Mouse (Mus musculus) heart, embryonic 13.5 days (tissue): ENCODE measurements around the gene Dip2c. TPM values are rescaled to one million over a fixed set of nuclear protein-coding genes. Genes with fewer than 3 reads are reported as not detected.

Experiments used
- ATAC-seq: fragments of 200-750 bp; cut with Nextera tagmentation; 2 replicates; pipeline ENCODE4 v1.8.0; 2017; ENCODE audit warnings: moderate TSS enrichment; ENCODE audit not compliant: insufficient number of reproducible peaks, low FRiP score, low TSS enrichment; ENCODE audit errors: extremely low read depth
- H3K27ac ChIP-seq: fragments of 300-500 bp; sonication (generic); replicated peaks from 2 replicates; pipeline ENCODE4 v1.5.1; 2015; ENCODE audit warnings: moderate library complexity, mild to moderate bottlenecking, inconsistent platforms
- H3K27me3 ChIP-seq: fragments of 300-500 bp; sonication (generic); replicated peaks from 2 replicates; pipeline ENCODE4 v1.6.1; 2015; ENCODE audit warnings: mild to moderate bottlenecking, inconsistent platforms
- H3K36me3 ChIP-seq: fragments of 300-500 bp; sonication (generic); 2 replicates; pipeline ENCODE4 v1.6.1; 2015; ENCODE audit warnings: mild to moderate bottlenecking, inconsistent platforms
- H3K4me1 ChIP-seq: fragments of 300-500 bp; sonication (generic); 2 replicates; pipeline ENCODE4 v1.6.1; 2015; ENCODE audit warnings: inconsistent platforms
- H3K4me2 ChIP-seq: fragments of 300-500 bp; sonication (generic); 2 replicates; pipeline ENCODE4 v1.6.1; 2015; ENCODE audit warnings: inconsistent platforms, mild to moderate bottlenecking, moderate library complexity
- H3K4me3 ChIP-seq: fragments of 300-500 bp; sonication (generic); 2 replicates; pipeline ENCODE4 v1.5.1; 2015; ENCODE audit warnings: moderate library complexity, mild to moderate bottlenecking, inconsistent platforms
- H3K9ac ChIP-seq: fragments of 300-500 bp; sonication (generic); 2 replicates; pipeline ENCODE4 v1.6.1; 2015; ENCODE audit warnings: inconsistent platforms, mild to moderate bottlenecking, moderate library complexity
- H3K9me3 ChIP-seq: fragments of 300-500 bp; sonication (generic); 2 replicates; pipeline ENCODE4 v1.6.1; 2016; ENCODE audit warnings: inconsistent platforms
- WGBS: fragments of 180-500 bp; shearing (Covaris S2); methylation state at CpG from one replicate; pipeline ENCODE4 v1.1.7; 2015; ENCODE audit warnings: mixed read lengths; 5-methylcytosine and 5-hydroxymethylcytosine counted together
- polyA plus RNA-seq: library from polyadenylated mRNA; unstranded; fragments of >200 nt; fragmentation: Nextera tagmentation; extraction: Ambion mirVana; gene quantifications from 2 replicates; pipeline ENCODE4 v1.2.1, GENCODE M21; 2015

The Dip2c gene
- polyA plus RNA-seq, result 4.2 TPM in 2 replicates

DNA sequence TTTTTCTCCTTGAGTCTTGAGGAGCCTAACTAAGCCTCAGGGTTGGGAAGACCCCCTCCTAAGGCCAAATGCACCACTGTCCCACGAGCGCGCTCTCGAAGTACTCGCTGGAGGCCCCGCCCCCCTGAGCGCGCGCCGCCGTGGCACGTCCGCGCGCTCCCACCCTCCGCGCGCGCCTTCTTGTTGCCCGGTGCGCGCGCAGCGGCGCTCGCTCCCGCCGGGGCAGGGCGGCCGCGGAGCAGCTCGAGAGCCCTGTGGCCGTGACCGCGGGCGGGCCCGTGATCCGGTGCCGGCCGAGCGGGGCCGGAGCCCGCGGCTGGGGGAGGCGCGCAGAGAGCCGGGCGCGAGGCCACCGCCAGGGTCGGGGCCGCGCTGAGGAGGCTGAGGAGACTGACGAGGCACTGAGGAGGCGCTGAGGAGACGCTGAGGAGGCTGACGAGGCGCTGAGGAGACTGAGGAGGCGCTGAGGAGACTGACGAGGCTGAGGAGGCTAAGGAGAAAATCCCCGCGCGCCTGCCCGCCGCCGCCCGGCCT lies at the start of gene Dip2c:
Dip2c (plus strand) TSS at position 207 of the 534 bp plus-strand sequence.
- ATAC-seq, result peak; percentile 76
- Histone ChIP-seq H3K4me2 (peak within 1 kb of the TSS; percentile 89), H3K9me3 (no peaks in the 10 kb centered on the region), H3K4me1 (peaks cover 19% of the 10 kb centered on the region), H3K27ac (peak within 1 kb of the TSS; percentile 95), H3K36me3 (no peaks in the 10 kb centered on the region), H3K27me3 (no peaks in the 10 kb centered on the region; the same call in 1 of the 2 replicates), H3K4me3 (peak within 1 kb of the TSS; percentile 84), H3K9ac (peak within 1 kb of the TSS; percentile 98)
- WGBS, result under 1% methylated on average over 58 of the region's 67 CpGs

DNA sequence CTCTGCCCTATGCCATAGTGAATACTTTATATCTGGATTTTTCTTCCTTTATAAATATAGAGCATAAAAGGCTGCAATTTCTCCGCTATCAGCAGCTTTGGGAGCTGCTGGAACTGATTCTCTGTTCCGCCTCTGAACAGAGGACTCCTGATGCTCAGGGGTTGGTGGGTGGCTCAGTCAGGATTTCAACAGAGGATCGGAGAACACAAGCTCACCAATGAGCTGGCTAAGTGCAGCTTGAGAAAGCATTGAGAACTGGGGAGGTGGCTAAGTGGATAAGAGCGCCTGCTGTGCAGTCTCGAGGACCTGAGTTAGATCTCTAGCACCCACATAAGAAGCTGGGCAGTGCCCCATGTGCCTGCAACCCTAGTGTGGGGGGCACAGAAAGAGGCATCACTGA lies 49.2 kb upstream of the Dip2c start:
- Histone ChIP-seq H3K36me3 (no peaks in the 10 kb centered on the region), H3K27me3 (no peaks in the 10 kb centered on the region), H3K27ac (no peak overlapping the region), H3K9me3 (no peaks in the 10 kb centered on the region), H3K4me1 (no peaks in the 10 kb centered on the region), H3K9ac (no peak overlapping the region), H3K4me2 (no peak overlapping the region), H3K4me3 (no peak overlapping the region)
- no peak for ATAC-seq
- 66% methylated on average over 5 of the region's 5 CpGs for WGBS

DNA sequence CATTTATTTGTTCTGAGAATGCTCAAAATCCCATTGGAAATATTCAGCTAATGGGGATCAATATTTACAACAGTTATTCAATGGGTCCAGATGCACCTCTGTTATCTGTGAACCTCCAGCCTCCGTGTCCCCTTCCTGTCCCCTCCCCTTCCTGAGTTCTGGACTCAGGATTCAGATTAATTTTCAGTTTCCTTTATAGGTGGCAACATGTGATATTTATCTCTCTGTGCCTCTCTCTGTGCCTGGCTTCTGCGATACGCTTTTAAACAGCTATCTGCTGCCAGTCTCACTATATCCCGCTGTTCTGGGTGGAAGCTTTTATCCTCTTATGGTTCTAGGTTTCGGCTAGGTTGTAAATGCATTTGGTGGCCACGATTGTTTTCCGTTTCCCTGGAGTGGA lies 38.8 kb upstream of the Dip2c start:
- Histone ChIP-seq H3K4me3 (no peak overlapping the region), H3K9me3 (no peaks in the 10 kb centered on the region), H3K27me3 (no peaks in the 10 kb centered on the region), H3K9ac (no peak overlapping the region), H3K27ac (no peak overlapping the region), H3K4me1 (no peaks in the 10 kb centered on the region), H3K4me2 (no peak overlapping the region), H3K36me3 (no peaks in the 10 kb centered on the region)
- no peak for ATAC-seq
- WGBS, result 66% methylated on average over 7 of the region's 7 CpGs

DNA sequence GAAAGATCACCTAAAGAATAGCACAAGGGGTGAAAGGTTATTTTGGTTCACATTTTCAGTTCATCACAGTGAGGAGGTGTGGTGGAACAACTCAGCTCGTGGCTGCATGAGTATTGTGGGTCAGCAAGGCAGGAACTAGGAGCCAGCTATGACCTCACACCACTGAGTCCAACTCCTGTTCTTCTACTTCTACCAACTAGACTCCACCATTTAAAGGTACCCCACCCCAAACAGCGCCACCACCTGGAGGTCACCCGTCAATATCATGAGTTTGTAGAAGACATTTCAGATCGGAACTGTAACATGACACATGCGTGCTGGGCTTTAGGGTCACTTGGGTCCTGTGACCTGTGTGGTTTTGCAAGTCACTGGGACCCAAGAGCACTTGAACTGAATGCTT lies 37.2 kb upstream of the Dip2c start:
- 79% methylated on average over 5 of the region's 5 CpGs for WGBS
- Histone ChIP-seq H3K9ac (no peak overlapping the region), H3K4me3 (no peak overlapping the region), H3K27me3 (no peaks in the 10 kb centered on the region), H3K4me2 (no peak overlapping the region), H3K36me3 (no peaks in the 10 kb centered on the region), H3K4me1 (no peaks in the 10 kb centered on the region), H3K9me3 (no peaks in the 10 kb centered on the region), H3K27ac (no peak overlapping the region)
- no peak for ATAC-seq

DNA sequence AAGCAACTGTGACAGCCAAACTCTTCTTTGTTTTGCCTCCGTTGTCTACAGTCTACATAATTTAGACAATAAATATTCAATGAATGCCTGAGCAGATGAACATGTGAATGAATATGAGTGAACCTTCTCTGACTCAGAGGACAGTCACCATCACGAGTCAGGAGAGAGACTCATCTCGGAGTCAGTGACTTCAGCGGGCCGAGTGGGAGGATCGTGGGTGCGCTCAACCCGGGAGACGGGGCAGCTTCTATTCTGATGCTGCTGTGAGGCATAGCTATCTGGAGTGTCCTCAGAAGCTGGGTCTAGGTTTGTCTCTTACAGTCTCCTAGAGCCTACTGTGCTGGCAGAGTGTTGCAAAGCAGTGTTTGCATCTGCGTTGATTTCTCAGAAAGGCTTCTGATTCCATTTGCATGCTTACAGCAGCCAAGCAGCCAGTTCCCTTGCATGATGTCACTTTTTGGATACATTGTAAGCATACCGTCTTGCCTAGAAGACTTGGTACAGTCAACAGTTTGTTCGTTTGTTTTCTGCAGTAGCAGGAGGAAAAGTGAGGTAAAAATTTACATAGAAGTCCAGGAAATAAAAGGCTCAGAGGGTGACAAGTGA lies 36.6 kb upstream of the Dip2c start:
- no peaks in the 10 kb centered on the region for H3K9me3 ChIP-seq
- no peak for ATAC-seq
- no peak overlapping the region for H3K4me2 ChIP-seq
- no peak overlapping the region for H3K4me3 ChIP-seq
- no peak overlapping the region for H3K9ac ChIP-seq
- 87% methylated on average over 12 of the region's 12 CpGs for WGBS
- no peaks in the 10 kb centered on the region for H3K36me3 ChIP-seq
- no peak overlapping the region for H3K27ac ChIP-seq
- H3K4me1 ChIP-seq, result no peaks in the 10 kb centered on the region
- no peaks in the 10 kb centered on the region for H3K27me3 ChIP-seq

DNA sequence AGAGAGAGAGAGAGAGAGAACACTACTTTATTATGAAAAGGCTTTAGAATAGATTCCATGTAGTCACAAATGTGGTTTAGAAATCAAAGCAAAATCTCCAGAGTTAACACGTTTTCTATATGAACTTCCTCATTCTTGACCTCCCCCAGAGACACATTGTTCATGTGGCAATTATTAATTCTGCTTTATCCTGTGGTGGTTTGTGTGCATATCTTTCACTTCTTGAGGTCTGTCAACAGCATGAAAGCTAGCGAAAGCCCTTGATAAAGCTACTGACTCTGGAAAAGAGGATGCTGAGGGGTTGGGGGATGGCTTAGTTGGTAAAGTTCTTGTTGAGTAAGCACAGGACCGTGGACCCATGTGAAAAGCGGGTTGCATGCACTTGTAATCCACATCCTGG lies 14.6 kb upstream of the Dip2c start:
- Histone ChIP-seq H3K4me3 (no peak overlapping the region), H3K4me2 (no peak overlapping the region), H3K27me3 (no peaks in the 10 kb centered on the region), H3K9me3 (no peaks in the 10 kb centered on the region), H3K36me3 (no peaks in the 10 kb centered on the region), H3K27ac (no peak overlapping the region), H3K4me1 (no peaks in the 10 kb centered on the region), H3K9ac (no peak overlapping the region)
- 58% methylated on average over 4 of the region's 4 CpGs for WGBS
- ATAC-seq, result no peak

DNA sequence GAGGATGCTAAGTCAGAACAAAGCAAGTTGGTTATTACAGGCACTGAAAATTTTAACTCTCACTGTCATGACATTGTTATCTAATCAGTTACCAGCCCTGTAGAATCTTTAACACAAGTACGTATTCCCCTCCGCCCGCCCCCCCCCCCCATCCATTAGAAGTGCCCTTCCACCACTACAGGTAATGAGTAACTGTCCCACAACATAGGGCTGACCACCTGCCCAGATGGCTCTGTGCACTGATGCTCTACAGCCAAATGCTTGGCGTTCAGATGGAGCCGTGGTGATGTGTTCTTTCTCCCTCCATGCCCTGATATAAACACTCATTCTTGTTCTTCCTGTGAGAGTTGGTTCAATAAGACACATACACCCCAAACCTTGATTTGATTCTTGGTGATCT lies 10.8 kb upstream of the Dip2c start:
- H3K36me3 ChIP-seq, result no peaks in the 10 kb centered on the region
- H3K4me1 ChIP-seq, result no peaks in the 10 kb centered on the region
- no peak overlapping the region for H3K27ac ChIP-seq
- no peak overlapping the region for H3K4me3 ChIP-seq
- H3K9ac ChIP-seq, result no peak overlapping the region
- WGBS, result 72% methylated on average over 5 of the region's 5 CpGs
- ATAC-seq, result no peak
- H3K4me2 ChIP-seq, result no peak overlapping the region
- no peaks in the 10 kb centered on the region for H3K27me3 ChIP-seq
- H3K9me3 ChIP-seq, result no peaks in the 10 kb centered on the region

DNA sequence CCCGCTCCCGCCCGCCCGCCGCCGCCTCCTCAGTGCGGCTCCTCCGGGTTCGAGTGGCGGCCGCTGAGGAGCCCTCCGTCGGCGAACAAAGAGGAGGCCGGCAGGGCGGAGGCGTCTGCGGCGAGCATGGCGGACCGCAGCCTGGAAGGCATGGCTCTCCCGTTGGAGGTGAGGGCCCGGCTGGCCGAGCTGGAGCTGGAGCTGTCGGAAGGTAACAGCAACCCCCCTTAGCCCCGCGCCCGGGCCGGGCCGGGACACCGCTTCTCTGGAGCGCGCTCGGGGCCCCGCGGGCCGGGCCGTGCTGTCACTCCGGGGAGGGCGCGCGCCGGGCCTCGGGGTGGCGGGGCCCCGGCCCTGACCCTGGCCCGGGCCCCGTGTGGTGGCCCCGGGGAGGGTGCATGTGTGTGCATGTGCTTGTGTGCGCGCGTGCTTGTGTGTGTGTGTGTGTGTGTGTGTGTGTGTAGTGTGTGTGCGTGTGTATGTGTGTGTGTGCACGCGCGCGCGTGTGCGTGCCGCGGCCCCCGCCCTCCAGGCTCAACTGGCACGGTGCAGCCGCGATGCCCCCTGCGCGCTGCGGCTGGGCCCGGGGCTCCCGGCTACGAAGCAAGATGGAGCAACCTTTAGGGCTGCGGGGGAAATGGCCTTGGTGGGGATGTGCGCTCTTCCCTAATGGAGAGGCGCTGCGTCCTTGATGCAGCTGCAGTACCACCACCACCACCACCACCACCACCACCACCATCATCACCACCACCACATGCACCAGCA lies 710 bp downstream of the Dip2c start:
- Histone ChIP-seq H3K9ac (peak overlapping the region; percentile 98), H3K4me3 (peak overlapping the region; percentile 84), H3K27me3 (no peaks in the 10 kb centered on the region; the same call in 1 of the 2 replicates), H3K36me3 (no peaks in the 10 kb centered on the region), H3K27ac (peak overlapping the region; percentile 95), H3K9me3 (no peaks in the 10 kb centered on the region), H3K4me2 (peak overlapping the region; percentile 89), H3K4me1 (peaks cover 19% of the 10 kb centered on the region)
- 0% methylated on average over 45 of the region's 75 CpGs for WGBS
- peak; percentile 49 for ATAC-seq

DNA sequence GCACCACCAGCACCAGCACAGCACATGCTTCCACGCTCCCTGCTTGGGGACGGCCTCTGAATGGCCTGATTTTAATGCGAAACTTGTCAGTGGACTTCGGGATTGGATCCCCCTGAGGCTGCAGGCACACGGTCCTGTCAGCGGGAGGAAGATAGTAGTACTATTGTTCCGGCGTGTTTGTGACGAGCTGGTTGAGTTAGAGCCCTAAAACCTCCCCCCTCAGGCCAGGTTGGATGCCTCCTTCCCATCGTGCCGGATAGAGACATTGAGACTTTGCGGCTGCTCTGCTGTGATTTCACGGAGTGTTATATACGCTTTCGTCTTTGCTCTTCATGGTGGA lies 1.3 kb downstream of the Dip2c start:
- Histone ChIP-seq H3K27ac (no peak overlapping the region), H3K9ac (peak overlapping the region; percentile 98), H3K4me2 (peak overlapping the region; percentile 89), H3K27me3 (no peaks in the 10 kb centered on the region; the same call in 1 of the 2 replicates), H3K4me1 (peaks cover 19% of the 10 kb centered on the region), H3K36me3 (no peaks in the 10 kb centered on the region), H3K4me3 (peak overlapping the region; percentile 84), H3K9me3 (no peaks in the 10 kb centered on the region)
- no peak for ATAC-seq
- WGBS, result 2% methylated on average over 15 of the region's 15 CpGs

DNA sequence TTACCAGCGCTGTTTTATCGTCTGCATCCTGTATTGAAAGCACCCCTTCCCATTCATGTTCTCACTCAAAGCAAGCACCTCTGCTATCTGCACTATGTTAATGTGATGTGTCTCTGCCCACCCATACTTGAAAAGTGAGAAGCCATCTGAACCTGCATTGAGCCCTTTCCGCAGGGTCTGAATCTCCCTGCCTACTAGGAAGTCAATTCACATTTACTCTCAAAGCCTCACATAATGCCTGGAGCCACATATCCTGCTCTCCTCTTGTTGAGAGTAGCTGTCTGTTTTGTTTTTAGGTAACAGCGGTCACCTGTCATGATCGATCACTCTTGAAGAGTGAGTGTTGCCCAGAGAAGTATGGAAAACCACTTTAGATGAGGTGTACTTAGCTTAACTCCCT lies 2.3 kb downstream of the Dip2c start:
- Histone ChIP-seq H3K27me3 (no peaks in the 10 kb centered on the region; the same call in 1 of the 2 replicates), H3K36me3 (no peaks in the 10 kb centered on the region), H3K4me1 (peaks cover 19% of the 10 kb centered on the region), H3K9me3 (no peaks in the 10 kb centered on the region), H3K4me2 (peak overlapping the region; percentile 89), H3K27ac (no peak overlapping the region), H3K4me3 (peak overlapping the region; percentile 84; the same call in 1 of the 2 replicates), H3K9ac (peak overlapping the region; percentile 98; the same call in 1 of the 2 replicates)
- no peak for ATAC-seq
- WGBS, result 68% methylated on average over 5 of the region's 5 CpGs

DNA sequence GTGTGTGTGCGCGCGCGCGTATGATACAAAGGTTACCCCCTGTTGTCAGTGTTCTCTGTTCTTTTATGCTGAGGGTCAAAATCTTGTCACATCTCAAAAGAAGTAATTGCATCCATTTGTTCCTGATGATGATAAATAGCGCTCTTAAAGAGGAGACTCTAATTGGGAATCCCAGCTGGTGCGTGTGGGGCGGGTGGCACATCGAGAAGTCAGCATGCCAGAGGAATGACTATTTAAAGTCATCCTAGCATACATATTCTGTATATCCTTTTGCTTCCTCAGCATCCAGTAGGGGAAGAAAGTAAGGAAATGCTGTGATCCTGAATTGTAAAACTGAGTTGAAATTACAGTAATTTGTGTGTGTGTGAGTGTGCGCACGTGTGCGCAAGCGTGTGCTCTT lies 6.7 kb downstream of the Dip2c start:
- WGBS, result 90% methylated on average over 13 of the region's 13 CpGs
- Histone ChIP-seq H3K9ac (no peak overlapping the region), H3K27ac (no peak overlapping the region), H3K4me1 (peaks cover 14% of the 10 kb centered on the region), H3K4me3 (no peak overlapping the region), H3K4me2 (no peak overlapping the region), H3K27me3 (no peaks in the 10 kb centered on the region), H3K9me3 (no peaks in the 10 kb centered on the region), H3K36me3 (no peaks in the 10 kb centered on the region)
- no peak for ATAC-seq
